In genomic region chr19:53892061-53892460, GRCm38 (mm10) we compare ENCODE assay signal across 8 mouse cellular contexts. TPM values are rescaled to one million over a fixed set of nuclear protein-coding genes. Genes with fewer than 3 reads are reported as not detected.
DNase-seq lines count a peak whose midpoint lies in the region; ATAC-seq and TF ChIP-seq lines count a peak whose summit lies in the region.

Gene Pdcd4, plus strand, starts transcription at chr19:53892231.

- peak within 1 kb of the TSS; percentile 82 for H3K27ac ChIP-seq in lung, embryonic 15.5 days
- H3K27ac ChIP-seq in intestine, postnatal 0 days (ENCODE audit: low read depth, low read length): peak within 1 kb of the TSS; percentile 84
- peak within 1 kb of the TSS; percentile 83 for H3K27ac ChIP-seq in liver, postnatal 0 days (ENCODE audit: low read depth)
- peak within 1 kb of the TSS; percentile 88 for H3K27ac ChIP-seq in stomach, postnatal 0 days (replicated peaks)

- H3K9ac ChIP-seq in lung, embryonic 15.5 days: no peak within 1 kb of the TSS
- no peak within 1 kb of the TSS; the same call in 1 of the 2 replicates for H3K9ac ChIP-seq in intestine, postnatal 0 days (ENCODE audit: low read depth, low read length)
- peak within 1 kb of the TSS; percentile 42; the same call in 1 of the 2 replicates for H3K9ac ChIP-seq in liver, postnatal 0 days (replicated peaks)
- H3K9ac ChIP-seq in stomach, postnatal 0 days (ENCODE audit: low read length): peak within 1 kb of the TSS; percentile 38; the same call in 1 of the 2 replicates

- WGBS in lung, embryonic 15.5 days: 10% methylated on average over 3 of the region's 3 CpGs
- 30% methylated on average over 3 of the region's 3 CpGs for WGBS in intestine, postnatal 0 days
- 38% methylated on average over 3 of the region's 3 CpGs for WGBS in liver, postnatal 0 days (ENCODE audit: insufficient replicate concordance)
- WGBS in stomach, postnatal 0 days: 18% methylated on average over 3 of the region's 3 CpGs

- TF ChIP-seq EP300 in liver, postnatal 0 days (IDR thresholded peaks at IDR 0.05; ENCODE audit: low read depth): no peak
- no peak for TF ChIP-seq EP300 in stomach, postnatal 0 days (optimal IDR thresholded peaks at IDR 0.05)

- no peaks in the 10 kb centered on the region for H3K27me3 ChIP-seq in lung, embryonic 15.5 days
- no peaks in the 10 kb centered on the region for H3K27me3 ChIP-seq in intestine, postnatal 0 days (replicated peaks; ENCODE audit: control insufficient read depth, insufficient read depth, low read length)
- H3K27me3 ChIP-seq in liver, postnatal 0 days (ENCODE audit: insufficient read depth, low read length): no peaks in the 10 kb centered on the region
- H3K27me3 ChIP-seq in stomach, postnatal 0 days (ENCODE audit: control insufficient read depth, insufficient read depth, low read length): no peaks in the 10 kb centered on the region

- no peaks in the 10 kb centered on the region for H3K9me3 ChIP-seq in lung, embryonic 15.5 days
- no peaks in the 10 kb centered on the region for H3K9me3 ChIP-seq in intestine, postnatal 0 days (ENCODE audit: control insufficient read depth)
- H3K9me3 ChIP-seq in liver, postnatal 0 days (ENCODE audit: low read length): no peaks in the 10 kb centered on the region
- no peaks in the 10 kb centered on the region for H3K9me3 ChIP-seq in stomach, postnatal 0 days (ENCODE audit: control insufficient read depth, low read length)

- H3K4me3 ChIP-seq in lung, embryonic 15.5 days: no peak within 1 kb of the TSS
- H3K4me3 ChIP-seq in intestine, postnatal 0 days (ENCODE audit: low read depth, low read length): no peak within 1 kb of the TSS
- H3K4me3 ChIP-seq in liver, postnatal 0 days (ENCODE audit: low read depth, low read length): no peak within 1 kb of the TSS
- no peak within 1 kb of the TSS for H3K4me3 ChIP-seq in stomach, postnatal 0 days (ENCODE audit: low read depth, low read length)

- DNase-seq in lung, adult 18-20 months: no peak
- DNase-seq in liver, postnatal 0 days: peak; percentile 36
- peak; percentile 57 for DNase-seq in stomach, postnatal 0 days (ENCODE audit: low spot score)
- no peak for DNase-seq in spleen, postnatal 14 days (ENCODE audit: low spot score in 2 of 2)

- TF ChIP-seq CTCF in intestine, postnatal 0 days (IDR thresholded peaks at IDR 0.05; ENCODE audit: low read depth): no peak
- no peak for TF ChIP-seq CTCF in liver, postnatal 0 days (IDR thresholded peaks at IDR 0.05; ENCODE audit: low read depth)
- no peak for TF ChIP-seq CTCF in stomach, postnatal 0 days (IDR thresholded peaks at IDR 0.05; ENCODE audit: low read depth)

- H3K4me1 ChIP-seq in lung, embryonic 15.5 days: peaks cover 44% of the 10 kb centered on the region
- peaks cover 41% of the 10 kb centered on the region for H3K4me1 ChIP-seq in intestine, postnatal 0 days (replicated peaks; ENCODE audit: control insufficient read depth, insufficient read depth, low read length)
- H3K4me1 ChIP-seq in liver, postnatal 0 days (ENCODE audit: insufficient read depth): peaks cover 68% of the 10 kb centered on the region
- peaks cover 25% of the 10 kb centered on the region for H3K4me1 ChIP-seq in stomach, postnatal 0 days (replicated peaks; ENCODE audit: control insufficient read depth, insufficient read depth)

- no peaks in the 10 kb centered on the region for H3K36me3 ChIP-seq in lung, embryonic 15.5 days
- no peaks in the 10 kb centered on the region for H3K36me3 ChIP-seq in intestine, postnatal 0 days (ENCODE audit: control insufficient read depth, insufficient read depth)
- no peaks in the 10 kb centered on the region for H3K36me3 ChIP-seq in liver, postnatal 0 days (replicated peaks; ENCODE audit: insufficient read depth, low read length)
- H3K36me3 ChIP-seq in stomach, postnatal 0 days (ENCODE audit: control insufficient read depth, insufficient read depth, low read length): no peaks in the 10 kb centered on the region

- peak; percentile 84 for ATAC-seq in lung, embryonic 15.5 days (ENCODE audit: borderline replicate concordance, extremely low read depth, low FRiP score, low TSS enrichment)
- no peak for ATAC-seq in common myeloid progenitor, adult 5-6 weeks (replicated peaks; ENCODE audit: low read depth, poor library complexity, severe bottlenecking)
- no peak for ATAC-seq in granulocyte monocyte progenitor cell, adult 5-6 weeks (replicated peaks; ENCODE audit: poor library complexity, severe bottlenecking)
- no peak for ATAC-seq in intestine, postnatal 0 days
- no peak for ATAC-seq in liver, postnatal 0 days
- peak; percentile 43; the same call in 1 of the 2 replicates for ATAC-seq in stomach, postnatal 0 days (ENCODE audit: low FRiP score, low TSS enrichment)

- no peak within 1 kb of the TSS for H3K4me2 ChIP-seq in lung, embryonic 15.5 days
- peak within 1 kb of the TSS; percentile 17; the same call in 1 of the 2 replicates for H3K4me2 ChIP-seq in intestine, postnatal 0 days (replicated peaks; ENCODE audit: low read depth)
- H3K4me2 ChIP-seq in liver, postnatal 0 days (ENCODE audit: low read depth, low read length): peak within 1 kb of the TSS; percentile 7; the same call in 1 of the 2 replicates
- no peak within 1 kb of the TSS for H3K4me2 ChIP-seq in stomach, postnatal 0 days (replicated peaks; ENCODE audit: low read depth)

RNA-seq across cellular contexts. Expression of gene Pdcd4, which starts in this region (rescaled TPM):
- polyA plus RNA-seq in lung, embryonic 15.5 days (2015; fragmentation: Nextera tagmentation; extraction: Ambion mirVana): 87.7 and 89.7 TPM in 2 replicates
- 372 and 408 TPM in 2 replicates for total RNA-seq in common myeloid progenitor, adult 5-6 weeks (2017)
- total RNA-seq in granulocyte monocyte progenitor cell, adult 5-6 weeks (2014; fragmentation: Nextera tagmentation): 267 and 284 TPM in 2 replicates
- 437 and 499 TPM in 2 replicates for total RNA-seq in granulocyte monocyte progenitor cell, adult 5-6 weeks (2017)
- 65.5 and 75.2 TPM in 2 replicates for polyA plus RNA-seq in intestine, postnatal 0 days (2015; fragmentation: Nextera tagmentation; extraction: Ambion mirVana)
- polyA plus RNA-seq in liver, postnatal 0 days (2015; fragmentation: Nextera tagmentation; extraction: Ambion mirVana): 39.0 and 41.2 TPM in 2 replicates
- polyA plus RNA-seq in stomach, postnatal 0 days (2015; fragmentation: Nextera tagmentation; extraction: Ambion mirVana): 204 and 217 TPM in 2 replicates

Comparison
In these comparisons a context has a peak if more than half of its experiments do, and no peak if none do; other contexts are left out.
1. ATAC-seq: peak in lung, embryonic 15.5 days (single experiment) and stomach, postnatal 0 days (single experiment); none in common myeloid progenitor, adult 5-6 weeks (single experiment), granulocyte monocyte progenitor cell, adult 5-6 weeks (single experiment), intestine, postnatal 0 days (single experiment) and liver, postnatal 0 days (single experiment).
2. H3K4me2 ChIP-seq: peak in intestine, postnatal 0 days (single experiment) and liver, postnatal 0 days (single experiment); none in lung, embryonic 15.5 days (single experiment) and stomach, postnatal 0 days (single experiment).
3. H3K9ac ChIP-seq: peak in liver, postnatal 0 days (single experiment) and stomach, postnatal 0 days (single experiment); none in lung, embryonic 15.5 days (single experiment) and intestine, postnatal 0 days (single experiment).
4. DNase-seq: peak in liver, postnatal 0 days (single experiment) and stomach, postnatal 0 days (single experiment); none in lung, adult 18-20 months (0 of 2) and spleen, postnatal 14 days (0 of 2).
5. Peak in every context shown above with its lines, with median percentiles within 50 percentile points of each other: H3K27ac ChIP-seq.